Mouse (Mus musculus): Measurements from ENCODE around the gene Piezo1.

DNA sequence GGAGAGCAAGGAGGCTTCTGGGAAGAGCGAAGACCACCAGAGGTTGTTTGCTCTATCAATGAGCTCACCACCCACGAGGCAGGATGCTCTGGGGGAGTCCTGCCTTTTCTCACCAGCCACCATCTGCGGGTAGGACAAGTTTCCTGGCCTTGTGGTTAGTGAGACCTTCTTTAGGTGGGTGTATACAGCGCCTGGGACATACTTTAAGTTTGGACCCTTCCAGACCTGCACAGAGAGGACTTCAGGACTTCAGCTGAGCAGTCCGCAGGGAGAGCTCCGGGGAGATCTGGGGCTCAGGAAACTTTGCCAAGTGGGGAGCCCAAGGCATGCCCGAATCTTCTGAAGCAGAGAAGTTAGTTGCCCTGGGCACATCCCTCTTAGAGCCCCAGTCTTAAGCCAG lies 91.1 kb downstream of the Piezo1 start:
- no peak for TF ChIP-seq CTCF (IDR thresholded peaks at IDR 0.05; ENCODE audit: control insufficient read depth, insufficient read depth, insufficient read length)
- no peak for TF ChIP-seq USF1 (IDR thresholded peaks at IDR 0.05; ENCODE audit: low read depth)
- TF ChIP-seq CEBPB (IDR thresholded peaks at IDR 0.05; ENCODE audit: low read depth) = no peak
- TF ChIP-seq MAX (IDR thresholded peaks at IDR 0.05) = no peak
